In genomic region chr17:25918037-25918750, GRCm38 (mm10) we compare ENCODE assay signal across 9 mouse cellular contexts. TPM values are rescaled to one million over a fixed set of nuclear protein-coding genes. Genes with fewer than 3 reads are reported as not detected.
A peak's percentile ranks its signal among the peaks of the same experiment; 100 is the strongest.
DNase-seq lines count a peak whose midpoint lies in the region; ATAC-seq and TF ChIP-seq lines count a peak whose summit lies in the region.
"Had no signal": no experiment of that assay in that cellular context is flagged by ENCODE, and none has a peak within 500 bp of the region (broad histone marks: within the 10 kb centered on the region; RNA-seq: fewer than 3 reads in every experiment).

No protein-coding gene starts in this region.

- DNase-seq in kidney, adult 11 months, result no peak
- DNase-seq in intestine, embryonic 14.5 days (ENCODE audit: low spot score), result no peak
- DNase-seq in cerebellum, adult 11 months, result no peak
- DNase-seq in T-cell, adult 2 months (ENCODE audit: low spot score), result no peak
- DNase-seq in layer of hippocampus, adult 8-10 months (ENCODE audit: low spot score in 2 of 2), result no peak

- peak overlapping the region; percentile 84 for H3K9ac ChIP-seq in kidney, embryonic 16.5 days (replicated peaks; ENCODE audit: low read length)
- peak overlapping the region; percentile 92 for H3K9ac ChIP-seq in embryonic facial prominence, embryonic 13.5 days
- H3K9ac ChIP-seq in intestine, embryonic 14.5 days (ENCODE audit: low read length), result peak overlapping the region; percentile 77

- WGBS in kidney, embryonic 16.5 days, result 86% methylated on average over 9 of the region's 9 CpGs
- WGBS in embryonic facial prominence, embryonic 13.5 days, result 81% methylated on average over 9 of the region's 9 CpGs
- 77% methylated on average over 9 of the region's 9 CpGs for WGBS in intestine, embryonic 14.5 days

- peak overlapping the region; percentile 93 for H3K4me3 ChIP-seq in kidney, embryonic 16.5 days (ENCODE audit: low read length)
- peak overlapping the region; percentile 98 for H3K4me3 ChIP-seq in embryonic facial prominence, embryonic 13.5 days
- H3K4me3 ChIP-seq in intestine, embryonic 14.5 days (ENCODE audit: low read depth, low read length), result peak overlapping the region; percentile 84
- H3K4me3 ChIP-seq in myocyte, result peak overlapping the region; percentile 56

- H3K36me3 ChIP-seq in kidney, embryonic 16.5 days (ENCODE audit: insufficient read depth, low read length), result no peaks in the 10 kb centered on the region
- peaks cover 33% of the 10 kb centered on the region for H3K36me3 ChIP-seq in embryonic facial prominence, embryonic 13.5 days
- peaks cover 10% of the 10 kb centered on the region; the same call in 1 of the 2 replicates for H3K36me3 ChIP-seq in intestine, embryonic 14.5 days (ENCODE audit: control insufficient read depth, insufficient read depth, low read length)
- H3K36me3 ChIP-seq in myocyte (ENCODE audit: control insufficient read depth, insufficient read depth), result no peaks in the 10 kb centered on the region

- no peak for ATAC-seq in kidney, embryonic 16.5 days (ENCODE audit: low FRiP score, low TSS enrichment)
- ATAC-seq in embryonic facial prominence, embryonic 13.5 days (ENCODE audit: insufficient number of reproducible peaks, insufficient read depth, low FRiP score, low TSS enrichment, low read depth), result no peak
- no peak for ATAC-seq in intestine, embryonic 14.5 days (replicated peaks; ENCODE audit: low FRiP score, low TSS enrichment, low read depth)

- H3ac ChIP-seq in myocyte (ENCODE audit: control insufficient read depth, insufficient read length), result peak overlapping the region; percentile 32

- H3K27ac ChIP-seq in kidney, embryonic 16.5 days (ENCODE audit: low read length), result no peak overlapping the region
- H3K27ac ChIP-seq in embryonic facial prominence, embryonic 13.5 days, result no peak overlapping the region
- H3K27ac ChIP-seq in intestine, embryonic 14.5 days (ENCODE audit: low read depth), result no peak overlapping the region

- peak overlapping the region; percentile 61 for H3K4me2 ChIP-seq in kidney, embryonic 16.5 days (replicated peaks; ENCODE audit: low read depth, low read length)
- peak overlapping the region; percentile 87 for H3K4me2 ChIP-seq in embryonic facial prominence, embryonic 13.5 days
- peak overlapping the region; percentile 79 for H3K4me2 ChIP-seq in intestine, embryonic 14.5 days (ENCODE audit: low read length)
- H3K4me2 ChIP-seq in myocyte (ENCODE audit: low read depth), result peak overlapping the region; percentile 73

- H3K4me1 ChIP-seq in kidney, embryonic 16.5 days (ENCODE audit: insufficient read depth, low read length), result peaks cover 15% of the 10 kb centered on the region
- H3K4me1 ChIP-seq in embryonic facial prominence, embryonic 13.5 days, result peaks cover 18% of the 10 kb centered on the region
- H3K4me1 ChIP-seq in intestine, embryonic 14.5 days (replicated peaks; ENCODE audit: control insufficient read depth, insufficient read depth, low read length), result peaks cover 19% of the 10 kb centered on the region

- no peaks in the 10 kb centered on the region for H3K27me3 ChIP-seq in kidney, embryonic 16.5 days (ENCODE audit: insufficient read depth, low read length)
- no peaks in the 10 kb centered on the region for H3K27me3 ChIP-seq in embryonic facial prominence, embryonic 13.5 days
- H3K27me3 ChIP-seq in intestine, embryonic 14.5 days (replicated peaks; ENCODE audit: control insufficient read depth, insufficient read depth, low read length), result no peaks in the 10 kb centered on the region
- H3K27me3 ChIP-seq in myocyte (ENCODE audit: control insufficient read depth, insufficient read depth, insufficient read length), result no peaks in the 10 kb centered on the region

- H3K9me3 ChIP-seq in kidney, embryonic 16.5 days (ENCODE audit: low read length), result no peaks in the 10 kb centered on the region
- no peaks in the 10 kb centered on the region for H3K9me3 ChIP-seq in embryonic facial prominence, embryonic 13.5 days
- no peaks in the 10 kb centered on the region for H3K9me3 ChIP-seq in intestine, embryonic 14.5 days (ENCODE audit: control insufficient read depth, low read length)

- peaks cover 50% of the 10 kb centered on the region for H3K79me2 ChIP-seq in myocyte (ENCODE audit: control insufficient read depth, insufficient read depth)

- no peak for TF ChIP-seq POLR2A in myocyte (IDR thresholded peaks at IDR 0.05; ENCODE audit: insufficient read length, low read depth)

TF ChIP-seq in myocyte, 11 proteins besides CTCF, POLR2A, EP300 and RAD21:
- TF ChIP-seq MAX (IDR thresholded peaks at IDR 0.05; ENCODE audit: low read depth), result no peak
- TF ChIP-seq MYOD1 (IDR thresholded peaks at IDR 0.05; ENCODE audit: control insufficient read depth in 1 of 3, insufficient read length in 2 of 3, low read depth in 2 of 3), result no peak
- TF ChIP-seq USF1 (IDR thresholded peaks at IDR 0.05; ENCODE audit: low read depth), result no peak
- TF ChIP-seq SRF (IDR thresholded peaks at IDR 0.05; ENCODE audit: control insufficient read depth, insufficient read length, low read depth), result no peak
- no peak for TF ChIP-seq MYOG (IDR thresholded peaks at IDR 0.05; ENCODE audit: control insufficient read depth in 1 of 3, insufficient read depth in 1 of 3, insufficient read length in 2 of 3, low read depth in 2 of 3)
- no peak for TF ChIP-seq E2F4 (IDR thresholded peaks at IDR 0.05; ENCODE audit: insufficient read depth)
- TF ChIP-seq TCF12 (IDR thresholded peaks at IDR 0.05; ENCODE audit: insufficient read depth, poor library complexity, severe bottlenecking), result no peak
- no peak for TF ChIP-seq TCF3 (IDR thresholded peaks at IDR 0.05; ENCODE audit: insufficient read length, low read depth)
- TF ChIP-seq POLR2AphosphoS2 (IDR thresholded peaks at IDR 0.05; ENCODE audit: insufficient read length, low read depth), result no peak
- no peak for TF ChIP-seq CEBPB (IDR thresholded peaks at IDR 0.05; ENCODE audit: insufficient read depth, poor library complexity, severe bottlenecking)
- TF ChIP-seq REST (IDR thresholded peaks at IDR 0.05; ENCODE audit: insufficient read depth, insufficient read length), result no peak

RNA-seq across cellular contexts. Expression of gene Rab40c, which starts 1.3 kb away (rescaled TPM):
- 33.5 and 33.7 TPM in 2 replicates for polyA plus RNA-seq in kidney, embryonic 16.5 days (2015; fragmentation: Nextera tagmentation; extraction: Ambion mirVana)
- 32.9 and 36.6 TPM in 2 replicates for polyA plus RNA-seq in embryonic facial prominence, embryonic 13.5 days (2015; fragmentation: Nextera tagmentation; extraction: Ambion mirVana)
- polyA plus RNA-seq in intestine, embryonic 14.5 days (2014; fragmentation: Nextera tagmentation; extraction: Ambion mirVana), result 14.2 and 14.6 TPM in 2 replicates
- polyA plus RNA-seq in myocyte (2012; fragmentation: generic; extraction: Trizol), result 18.3 TPM
- total RNA-seq in layer of hippocampus, adult 8-10 months (2022), result 10 to 100 TPM; 42.0 to 72.9 (median 46.4) TPM

RNA-seq across cellular contexts. Expression of gene Pigq, which starts 26.5 kb away (rescaled TPM):
- 85.8 and 95.9 TPM in 2 replicates for polyA plus RNA-seq in kidney, embryonic 16.5 days (2015; fragmentation: Nextera tagmentation; extraction: Ambion mirVana)
- polyA plus RNA-seq in embryonic facial prominence, embryonic 13.5 days (2015; fragmentation: Nextera tagmentation; extraction: Ambion mirVana), result 50.6 and 53.8 TPM in 2 replicates
- 59.9 and 60.8 TPM in 2 replicates for polyA plus RNA-seq in intestine, embryonic 14.5 days (2014; fragmentation: Nextera tagmentation; extraction: Ambion mirVana)
- polyA plus RNA-seq in myocyte (2012; fragmentation: generic; extraction: Trizol), result 46.3 TPM
- 100 to 1,000 TPM; 104 to 128 (median 120) TPM for total RNA-seq in layer of hippocampus, adult 8-10 months (2022)

RNA-seq across cellular contexts. Expression of gene Nhlrc4, which starts 26.6 kb away (rescaled TPM):
- 1.8 and 3.7 TPM in 2 replicates for polyA plus RNA-seq in kidney, embryonic 16.5 days (2015; fragmentation: Nextera tagmentation; extraction: Ambion mirVana)
- polyA plus RNA-seq in embryonic facial prominence, embryonic 13.5 days (2015; fragmentation: Nextera tagmentation; extraction: Ambion mirVana), result not detected in 2 replicates
- not detected in 2 replicates for polyA plus RNA-seq in intestine, embryonic 14.5 days (2014; fragmentation: Nextera tagmentation; extraction: Ambion mirVana)
- polyA plus RNA-seq in myocyte (2012; fragmentation: generic; extraction: Trizol), result 0.17 TPM
- 1 to 10 TPM in 1 of 4 experiments, under 1 TPM in 2, not detected in 1; 0.16 to 2.8 (median 0.28) TPM for total RNA-seq in layer of hippocampus, adult 8-10 months (2022)

RNA-seq across cellular contexts. Expression of gene A930017K11Rik, which starts 34.2 kb away (rescaled TPM):
- 8.1 and 9.5 TPM in 2 replicates for polyA plus RNA-seq in kidney, embryonic 16.5 days (2015; fragmentation: Nextera tagmentation; extraction: Ambion mirVana)
- polyA plus RNA-seq in embryonic facial prominence, embryonic 13.5 days (2015; fragmentation: Nextera tagmentation; extraction: Ambion mirVana), result 0.18 and 0.26 TPM in 2 replicates
- polyA plus RNA-seq in intestine, embryonic 14.5 days (2014; fragmentation: Nextera tagmentation; extraction: Ambion mirVana), result 0.28 TPM in 1 of 2 replicates, not detected in the other
- polyA plus RNA-seq in myocyte (2012; fragmentation: generic; extraction: Trizol), result 0.02 TPM
- total RNA-seq in layer of hippocampus, adult 8-10 months (2022), result 1 to 10 TPM in 1 of 4 experiments, under 1 TPM in 3; 0.77 to 1.2 (median 0.88) TPM
- polyA plus RNA-seq: spleen, adult 2 months had no signal

RNA-seq across cellular contexts. Expression of gene Wfikkn1, which starts 37.5 kb away (rescaled TPM):
- 0.71 and 1.0 TPM in 2 replicates for polyA plus RNA-seq in kidney, embryonic 16.5 days (2015; fragmentation: Nextera tagmentation; extraction: Ambion mirVana)
- 0.56 and 0.73 TPM in 2 replicates for polyA plus RNA-seq in embryonic facial prominence, embryonic 13.5 days (2015; fragmentation: Nextera tagmentation; extraction: Ambion mirVana)
- polyA plus RNA-seq in intestine, embryonic 14.5 days (2014; fragmentation: Nextera tagmentation; extraction: Ambion mirVana), result 0.40 and 0.69 TPM in 2 replicates
- polyA plus RNA-seq in myocyte (2012; fragmentation: generic; extraction: Trizol), result 0.25 TPM
- total RNA-seq in layer of hippocampus, adult 8-10 months (2022), result 1 to 10 TPM; 1.6 to 2.4 (median 1.9) TPM
